Comparison of ENCODE assay signal across 10 mouse cellular contexts in genomic region chr8:106300739-106301715, GRCm38 (mm10). TPM values are rescaled to one million over a fixed set of nuclear protein-coding genes. Genes with fewer than 3 reads are reported as not detected.
DNase-seq lines count a peak whose midpoint lies in the region; ATAC-seq and TF ChIP-seq lines count a peak whose summit lies in the region.
"Had no signal": no experiment of that assay in that cellular context is flagged by ENCODE, and none has a peak within 500 bp of the region (broad histone marks: within the 10 kb centered on the region; RNA-seq: fewer than 3 reads in every experiment).

No protein-coding gene starts in this region.

- H3K4me2 ChIP-seq in forebrain, embryonic 13.5 days = no peak overlapping the region
- peak overlapping the region; percentile 29 for H3K4me2 ChIP-seq in hindbrain, embryonic 15.5 days
- no peak overlapping the region for H3K4me2 ChIP-seq in midbrain, postnatal 0 days (ENCODE audit: low read depth, low read length, poor library complexity, severe bottlenecking)

- 55% methylated on average over 9 of the region's 9 CpGs for WGBS in forebrain, embryonic 13.5 days
- 84% methylated on average over 9 of the region's 9 CpGs for WGBS in forebrain, embryonic 10.5 days
- WGBS in hindbrain, embryonic 15.5 days = 31% methylated on average over 9 of the region's 9 CpGs
- 29% methylated on average over 9 of the region's 9 CpGs for WGBS in midbrain, postnatal 0 days

- H3K9ac ChIP-seq in forebrain, embryonic 13.5 days = peak overlapping the region; percentile 5; the same call in 1 of the 2 replicates
- H3K9ac ChIP-seq in hindbrain, embryonic 15.5 days = no peak overlapping the region
- no peak overlapping the region; the same call in 1 of the 2 replicates for H3K9ac ChIP-seq in midbrain, postnatal 0 days (replicated peaks; ENCODE audit: low read length, poor library complexity, severe bottlenecking)

- TF ChIP-seq CTCF in midbrain, postnatal 0 days (IDR thresholded peaks at IDR 0.05) = no peak

- H3K4me3 ChIP-seq in forebrain, embryonic 13.5 days = no peak overlapping the region
- no peak overlapping the region for H3K4me3 ChIP-seq in forebrain, embryonic 10.5 days
- H3K4me3 ChIP-seq in hindbrain, embryonic 15.5 days = no peak overlapping the region
- H3K4me3 ChIP-seq in midbrain, postnatal 0 days (ENCODE audit: low read depth, low read length) = no peak overlapping the region

- H3K36me3 ChIP-seq in forebrain, embryonic 13.5 days (ENCODE audit: poor library complexity, severe bottlenecking) = peaks cover 3% of the 10 kb centered on the region; the same call in 1 of the 2 replicates
- H3K36me3 ChIP-seq in forebrain, embryonic 10.5 days (replicated peaks) = no peaks in the 10 kb centered on the region
- H3K36me3 ChIP-seq in hindbrain, embryonic 15.5 days = no peaks in the 10 kb centered on the region
- H3K36me3 ChIP-seq in midbrain, postnatal 0 days (ENCODE audit: insufficient read depth, low read length) = no peaks in the 10 kb centered on the region

- DNase-seq in forebrain, embryonic 10.5 days (ENCODE audit: extremely low spot score, low spot score) = no peak
- DNase-seq in brain, adult 2 months (ENCODE audit: low read depth, low spot score) = peak; percentile 81
- peak; percentile 57 for DNase-seq in midbrain, postnatal 0 days (ENCODE audit: low spot score)
- no peak for DNase-seq in B cell, adult 2 months
- DNase-seq in cerebellum, adult 8-10 months = no peak
- no peak for DNase-seq in cerebellum, postnatal 36 days

- no peaks in the 10 kb centered on the region for H3K27me3 ChIP-seq in forebrain, embryonic 13.5 days
- no peaks in the 10 kb centered on the region for H3K27me3 ChIP-seq in forebrain, embryonic 10.5 days (ENCODE audit: poor library complexity, severe bottlenecking)
- no peaks in the 10 kb centered on the region for H3K27me3 ChIP-seq in hindbrain, embryonic 15.5 days
- no peaks in the 10 kb centered on the region for H3K27me3 ChIP-seq in midbrain, postnatal 0 days (ENCODE audit: insufficient read depth, low read length)

- H3K4me1 ChIP-seq in forebrain, embryonic 13.5 days = peaks cover 16% of the 10 kb centered on the region
- no peaks in the 10 kb centered on the region for H3K4me1 ChIP-seq in forebrain, embryonic 10.5 days
- peaks cover 32% of the 10 kb centered on the region for H3K4me1 ChIP-seq in hindbrain, embryonic 15.5 days (replicated peaks)
- peaks cover 6% of the 10 kb centered on the region; the same call in 1 of the 2 replicates for H3K4me1 ChIP-seq in midbrain, postnatal 0 days (ENCODE audit: insufficient read depth, low read length)

- peak; percentile 55 for ATAC-seq in forebrain, embryonic 13.5 days
- ATAC-seq in hindbrain, embryonic 15.5 days (ENCODE audit: low FRiP score, low read depth) = peak; percentile 36; the same call in 1 of the 2 replicates
- no peak for ATAC-seq in midbrain, postnatal 0 days (ENCODE audit: low FRiP score)

- no peaks in the 10 kb centered on the region for H3K9me3 ChIP-seq in forebrain, embryonic 13.5 days (replicated peaks)
- H3K9me3 ChIP-seq in forebrain, embryonic 10.5 days = no peaks in the 10 kb centered on the region
- H3K9me3 ChIP-seq in hindbrain, embryonic 15.5 days = no peaks in the 10 kb centered on the region
- no peaks in the 10 kb centered on the region for H3K9me3 ChIP-seq in midbrain, postnatal 0 days (ENCODE audit: low read length)

- peak overlapping the region; percentile 37 for H3K27ac ChIP-seq in forebrain, embryonic 13.5 days
- H3K27ac ChIP-seq in forebrain, embryonic 10.5 days = no peak overlapping the region
- H3K27ac ChIP-seq in hindbrain, embryonic 15.5 days (replicated peaks) = peak overlapping the region; percentile 74
- H3K27ac ChIP-seq in midbrain, postnatal 0 days (ENCODE audit: low read depth, low read length) = peak overlapping the region; percentile 44; the same call in 1 of the 2 replicates
- H3K27ac ChIP-seq: kidney, postnatal 0 days; macrophage had no signal

RNA-seq across cellular contexts. Expression of gene Smpd3, which starts 36.8 kb away (rescaled TPM):
- 31.4 and 34.6 TPM in 2 replicates for polyA plus RNA-seq in forebrain, embryonic 13.5 days (2015; fragmentation: Nextera tagmentation; extraction: Ambion mirVana)
- 5.3 and 6.2 TPM in 2 replicates for polyA plus RNA-seq in forebrain, embryonic 10.5 days (2016; fragmentation: Nextera tagmentation; extraction: Ambion mirVana)
- 52.6 and 57.8 TPM in 2 replicates for polyA plus RNA-seq in hindbrain, embryonic 15.5 days (2015; fragmentation: Nextera tagmentation; extraction: Ambion mirVana)
- 111 and 114 TPM in 2 replicates for total RNA-seq in midbrain, postnatal 0 days (2014; rRNA removed)
- polyA plus RNA-seq in midbrain, postnatal 0 days (2015; fragmentation: Nextera tagmentation; extraction: Ambion mirVana) = 74.0 and 81.5 TPM in 2 replicates

Comparison
In these comparisons a context has a peak if more than half of its experiments do, and no peak if none do; other contexts are left out.
1. DNase-seq: peak in brain, adult 2 months (single experiment) and midbrain, postnatal 0 days (single experiment); none in forebrain, embryonic 10.5 days (single experiment), B cell, adult 2 months (0 of 2), cerebellum, adult 8-10 months (single experiment) and cerebellum, postnatal 36 days (0 of 2).